Mouse (Mus musculus) spleen, adult 10 weeks (tissue): ENCODE data around the gene Zbtb25. TPM values are rescaled to one million over a fixed set of nuclear protein-coding genes. Genes with fewer than 3 reads are reported as not detected.

ENCODE experiments used
- polyA plus RNA-seq: library from polyadenylated mRNA; stranded (reverse); fragments of 350-450 nt; fragmentation: Illumina TruSeq; extraction: RNeasy Lipid Tissue Mini Kit (QIAGEN cat#74804); gene quantifications from one replicate; pipeline ENCODE4 v1.2.3, GENCODE M21; 2015; ENCODE audit warnings: low replicate concordance; ENCODE audit not compliant: insufficient read depth

Zbtb25 gene
- polyA plus RNA-seq = 25.5 TPM

DNA sequence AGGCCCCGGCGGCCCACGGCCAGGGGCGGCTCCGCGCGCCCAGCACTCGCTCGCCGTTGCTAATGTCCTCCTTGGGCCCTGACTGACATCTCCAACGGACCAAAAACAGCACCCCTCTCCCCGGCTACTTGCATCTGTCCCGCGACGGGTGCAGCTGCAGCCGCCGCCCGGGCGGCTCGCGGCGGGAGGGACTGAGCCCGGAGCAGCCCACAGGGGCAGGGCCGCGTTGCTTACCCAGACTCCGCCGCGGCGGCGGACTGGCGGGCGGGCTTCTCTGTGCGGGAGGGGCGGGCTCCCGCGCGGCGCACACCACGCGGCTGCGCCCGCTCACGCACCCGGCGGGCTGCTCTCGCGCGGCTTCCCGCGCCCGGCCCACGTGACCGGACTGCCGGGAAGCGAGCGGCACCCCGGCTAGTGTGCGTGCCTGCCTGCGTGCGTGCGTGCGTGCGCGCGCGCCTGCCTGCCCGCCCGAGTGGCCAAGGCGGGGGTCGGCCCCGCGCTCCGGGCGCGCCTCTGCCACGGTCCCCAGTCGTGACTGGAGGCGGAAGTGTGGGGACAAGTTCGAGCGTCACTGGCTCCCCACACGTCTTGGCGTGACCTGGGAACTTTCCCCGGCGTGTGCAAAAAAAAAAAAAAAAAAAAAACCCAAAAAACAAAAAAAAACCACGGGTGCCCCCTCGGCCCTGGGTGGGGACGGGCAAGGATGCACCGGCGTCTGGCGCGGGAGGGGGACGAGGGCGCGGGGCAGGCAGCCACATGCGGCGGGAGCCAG, at the start of gene Zbtb25:
Gene Zbtb25 (minus strand): TSS at position 397 of the 772 bp plus-strand sequence.

GRCm38 (mm10) chr12:76417433-76417854, 48.0 kb upstream of the Zbtb25 start, which contains the start of gene Ppp1r36:
Gene Ppp1r36, plus strand, starts transcription at chr12:76417538.

DNA sequence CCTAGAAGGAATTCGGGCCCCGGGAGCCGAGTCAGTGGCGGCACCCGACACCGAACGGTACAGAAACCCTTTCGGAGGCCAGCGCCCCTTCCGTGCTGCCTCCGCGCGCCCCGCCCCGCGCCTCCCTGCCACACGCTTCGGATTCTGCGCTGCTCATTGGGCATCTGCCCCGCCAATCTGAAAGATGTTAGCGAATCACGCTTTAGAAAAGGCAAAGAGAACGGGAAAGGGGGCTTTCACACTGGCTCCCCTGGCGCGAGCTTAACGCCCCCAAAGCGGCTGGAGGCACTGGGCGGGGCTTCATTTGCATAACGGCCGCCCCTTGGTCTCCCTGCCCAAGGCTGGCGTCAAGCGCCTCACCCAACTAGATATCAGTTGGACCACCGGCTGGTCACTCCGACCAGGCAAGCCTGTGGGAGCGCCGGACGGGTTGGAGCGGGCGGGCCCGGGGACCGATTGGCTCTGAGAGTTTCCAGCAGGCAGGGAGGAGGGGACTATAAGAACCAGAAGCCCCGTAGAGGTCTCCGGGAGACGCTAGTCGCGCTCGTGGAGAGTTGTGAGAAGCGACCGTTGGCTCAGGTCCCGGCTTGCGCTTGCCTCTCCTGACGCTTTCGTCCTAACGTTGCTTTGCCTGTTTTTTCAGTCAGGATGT, 34.6 kb upstream of the Zbtb25 start, which contains the start of gene Hspa2:
Gene Hspa2 (plus strand): TSS at position 291 of the 652 bp plus-strand sequence.

DNA sequence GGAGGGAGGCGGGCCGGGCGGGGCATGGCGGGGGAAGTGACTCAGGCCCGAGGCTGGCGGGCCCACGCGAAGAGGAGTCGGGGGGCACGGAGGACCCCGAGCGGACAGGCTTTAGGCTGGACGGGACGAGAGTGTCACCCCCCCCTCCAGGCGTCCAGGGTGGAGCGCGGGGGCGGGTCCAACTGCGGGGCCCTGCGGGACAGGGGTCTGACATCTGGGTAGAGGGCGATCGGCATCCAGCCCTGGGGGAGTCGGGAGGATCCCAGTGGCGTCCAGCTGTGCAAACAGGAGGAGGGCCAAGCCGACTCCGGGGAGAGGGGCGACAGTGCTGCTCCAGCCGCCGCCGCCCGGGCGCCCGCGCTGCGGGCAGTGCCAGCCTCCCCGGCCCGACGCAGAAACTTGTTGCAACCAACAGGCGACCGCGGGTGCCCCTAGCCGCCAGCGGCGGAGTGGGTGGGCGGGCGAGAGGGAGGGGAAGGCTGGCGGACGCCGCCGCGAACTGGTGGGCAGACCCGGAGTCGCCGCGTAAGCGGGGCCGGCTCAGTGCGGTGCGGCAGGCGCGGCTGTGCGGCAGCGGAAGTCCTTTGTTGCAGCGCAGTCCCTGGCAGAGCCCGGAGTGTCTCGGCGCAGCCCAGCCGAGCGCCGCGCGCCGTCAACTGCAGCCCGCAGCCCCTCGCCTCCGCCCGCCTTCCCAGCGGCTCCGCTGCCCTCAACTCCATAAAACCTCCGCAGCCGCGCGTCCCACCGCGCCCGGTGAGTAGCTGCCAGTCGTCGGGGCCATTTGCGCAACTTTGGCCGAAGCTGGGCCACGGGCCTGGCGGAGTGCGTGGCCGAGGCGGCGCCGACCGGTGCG, 802 bp upstream of the Zbtb25 start, which contains the start of gene Zbtb1:
Gene Zbtb1 (plus strand): TSS at position 289 of the 853 bp plus-strand sequence.

GRCm38 (mm10) chr12:76324679-76325431, 44.5 kb downstream of the Zbtb25 start, which contains the start of gene Akap5:
Gene Akap5, plus strand, starts transcription at chr12:76324891.

Other genes starting within 250 kb of the Zbtb25 start
- gene Esr2, start 192.3 kb downstream of the Zbtb25 start, polyA plus RNA-seq = 0.07 TPM
- gene Tex21, start 122.9 kb downstream of the Zbtb25 start, polyA plus RNA-seq = not detected
- gene Mthfd1, start 114.3 kb downstream of the Zbtb25 start, polyA plus RNA-seq = 26.0 TPM
- 3.0 TPM for gene Akap5, start 44.7 kb downstream of the Zbtb25 start, polyA plus RNA-seq
- 19.3 TPM for gene Zbtb1, start 664 bp upstream of the Zbtb25 start, polyA plus RNA-seq
- 2.4 TPM for gene Hspa2, start 34.6 kb upstream of the Zbtb25 start, polyA plus RNA-seq
- not detected for gene Ppp1r36, start 47.9 kb upstream of the Zbtb25 start, polyA plus RNA-seq
- 14.1 TPM for gene Plekhg3, start 161.3 kb upstream of the Zbtb25 start, polyA plus RNA-seq